Mouse (Mus musculus): Measurements from ENCODE around the gene Slc19a1. TPM values are rescaled to one million over a fixed set of nuclear protein-coding genes. Genes with fewer than 3 reads are reported as not detected.
A peak's percentile ranks its signal among the peaks of the same experiment; 100 is the strongest.

The Slc19a1 gene
- polyA plus RNA-seq, 1 experiment from 2014 or later = 29.4 TPM

GRCm38 (mm10) chr10:77070072-77070471 is 38.0 kb downstream of the Slc19a1 start:
- Histone ChIP-seq H3K36me3 (peaks cover 23% of the 10 kb centered on the region), H3K27ac (no peak overlapping the region), H3K9me3 (replicated peaks) (no peaks in the 10 kb centered on the region), H3K4me1 (replicated peaks) (peaks cover 28% of the 10 kb centered on the region), H3K4me3 (replicated peaks) (no peak overlapping the region), H3K9ac (no peak overlapping the region), H3K4me2 (no peak overlapping the region), H3K27me3 (no peaks in the 10 kb centered on the region)
- ATAC-seq (ENCODE audit: low read depth) (peak; percentile 32; the same call in 1 of the 2 replicates), DNase-seq (peak; percentile 60)
- 30% methylated on average over 4 of the region's 4 CpGs for WGBS (ENCODE audit: insufficient replicate concordance)

- Histone ChIP-seq H3K9me3 (replicated peaks) (no peaks in the 10 kb centered on the region), H3K27ac (no peak overlapping the region), H3K4me3 (replicated peaks) (no peak overlapping the region), H3K4me1 (replicated peaks) (peaks cover 4% of the 10 kb centered on the region; the same call in 1 of the 2 replicates), H3K9ac (no peak overlapping the region), H3K27me3 (no peaks in the 10 kb centered on the region), H3K4me2 (no peak overlapping the region), H3K36me3 (peaks cover 17% of the 10 kb centered on the region)
- DNase-seq (no peak), ATAC-seq (ENCODE audit: low read depth) (no peak)
- WGBS (ENCODE audit: insufficient replicate concordance) = 66% methylated on average over 4 of the region's 4 CpGs
Observed at GRCm38 (mm10) chr10:77074276-77074974, 42.4 kb downstream of the Slc19a1 start.

- Histone ChIP-seq H3K4me1 (replicated peaks) (0 out of 2 replicates have a peak, but pooled peaks cover 2% of the 10 kb centered on the region), H3K9me3 (replicated peaks) (no peaks in the 10 kb centered on the region), H3K4me3 (replicated peaks) (no peak overlapping the region), H3K4me2 (no peak overlapping the region), H3K9ac (no peak overlapping the region), H3K27me3 (no peaks in the 10 kb centered on the region), H3K36me3 (peaks cover 18% of the 10 kb centered on the region), H3K27ac (no peak overlapping the region)
- ATAC-seq (ENCODE audit: low read depth) (no peak), DNase-seq (no peak)
- 87% methylated on average over 4 of the region's 4 CpGs for WGBS (ENCODE audit: insufficient replicate concordance)
Observed at GRCm38 (mm10) chr10:77078456-77078855, 46.4 kb downstream of the Slc19a1 start.

GRCm38 (mm10) chr10:77078961-77079360 is 46.9 kb downstream of the Slc19a1 start:
- Histone ChIP-seq H3K27ac (no peak overlapping the region), H3K9ac (no peak overlapping the region), H3K36me3 (peaks cover 17% of the 10 kb centered on the region), H3K4me1 (replicated peaks) (0 out of 2 replicates have a peak, but pooled peaks cover 2% of the 10 kb centered on the region), H3K4me2 (no peak overlapping the region), H3K4me3 (replicated peaks) (no peak overlapping the region), H3K9me3 (replicated peaks) (no peaks in the 10 kb centered on the region), H3K27me3 (no peaks in the 10 kb centered on the region)
- ATAC-seq (ENCODE audit: low read depth) = no peak
- 66% methylated on average over 8 of the region's 8 CpGs for WGBS (ENCODE audit: insufficient replicate concordance)
- no peak for DNase-seq

- Histone ChIP-seq H3K27ac (no peak overlapping the region), H3K27me3 (no peaks in the 10 kb centered on the region), H3K36me3 (peaks cover 37% of the 10 kb centered on the region), H3K4me3 (replicated peaks) (no peak overlapping the region), H3K4me1 (replicated peaks) (0 out of 2 replicates have a peak, but pooled peaks cover 2% of the 10 kb centered on the region), H3K9me3 (replicated peaks) (no peaks in the 10 kb centered on the region), H3K9ac (no peak overlapping the region), H3K4me2 (no peak overlapping the region)
- no peak for ATAC-seq (ENCODE audit: low read depth)
- peak; percentile 45 for DNase-seq
- 19% methylated on average over 3 of the region's 3 CpGs for WGBS (ENCODE audit: insufficient replicate concordance)
Observed at GRCm38 (mm10) chr10:77082453-77082852, 50.4 kb downstream of the Slc19a1 start.

GRCm38 (mm10) chr10:77082921-77083320 is 50.9 kb downstream of the Slc19a1 start:
- H3K4me1 ChIP-seq (replicated peaks) = 0 out of 2 replicates have a peak, but pooled peaks cover 2% of the 10 kb centered on the region
- H3K4me3 ChIP-seq (replicated peaks) = no peak overlapping the region
- H3K36me3 ChIP-seq = peaks cover 40% of the 10 kb centered on the region
- no peaks in the 10 kb centered on the region for H3K27me3 ChIP-seq
- no peak overlapping the region for H3K9ac ChIP-seq
- no peaks in the 10 kb centered on the region for H3K9me3 ChIP-seq (replicated peaks)
- 69% methylated on average over 5 of the region's 5 CpGs for WGBS (ENCODE audit: insufficient replicate concordance)
- DNase-seq (no peak), ATAC-seq (ENCODE audit: low read depth) (no peak)
- no peak overlapping the region for H3K4me2 ChIP-seq
- no peak overlapping the region for H3K27ac ChIP-seq

- Histone ChIP-seq H3K9ac (no peak overlapping the region), H3K27ac (no peak overlapping the region), H3K4me2 (no peak overlapping the region), H3K9me3 (replicated peaks) (no peaks in the 10 kb centered on the region), H3K4me3 (replicated peaks) (no peak overlapping the region), H3K4me1 (replicated peaks) (peaks cover 8% of the 10 kb centered on the region), H3K36me3 (peaks cover 37% of the 10 kb centered on the region), H3K27me3 (no peaks in the 10 kb centered on the region)
- 53% methylated on average over 1 of the region's 1 CpGs for WGBS (ENCODE audit: insufficient replicate concordance)
- ATAC-seq (ENCODE audit: low read depth) = no peak
- no peak for DNase-seq
Observed at GRCm38 (mm10) chr10:77084568-77084967, 52.5 kb downstream of the Slc19a1 start.

GRCm38 (mm10) chr10:77089336-77089735 is 57.3 kb downstream of the Slc19a1 start:
- peaks cover 3% of the 10 kb centered on the region; the same call in 1 of the 2 replicates for H3K9me3 ChIP-seq (replicated peaks)
- H3K27ac ChIP-seq = peak overlapping the region; percentile 79
- H3K9ac ChIP-seq = no peak overlapping the region
- no peak for ATAC-seq (ENCODE audit: low read depth)
- no peak for DNase-seq
- H3K4me3 ChIP-seq (replicated peaks) = no peak overlapping the region
- 53% methylated on average over 8 of the region's 8 CpGs for WGBS (ENCODE audit: insufficient replicate concordance)
- peaks cover 33% of the 10 kb centered on the region for H3K36me3 ChIP-seq
- H3K4me1 ChIP-seq (replicated peaks) = peaks cover 33% of the 10 kb centered on the region
- H3K4me2 ChIP-seq = no peak overlapping the region
- H3K27me3 ChIP-seq = no peaks in the 10 kb centered on the region

- Histone ChIP-seq H3K36me3 (peaks cover 33% of the 10 kb centered on the region), H3K27me3 (no peaks in the 10 kb centered on the region), H3K4me2 (no peak overlapping the region), H3K27ac (peak overlapping the region; percentile 79), H3K9ac (no peak overlapping the region), H3K4me3 (replicated peaks) (no peak overlapping the region), H3K9me3 (replicated peaks) (peaks cover 3% of the 10 kb centered on the region; the same call in 1 of the 2 replicates), H3K4me1 (replicated peaks) (peaks cover 36% of the 10 kb centered on the region)
- ATAC-seq (ENCODE audit: low read depth) = 0 out of 2 replicates have a peak, but pooled peaks have one; percentile 33
- DNase-seq = no peak
- 34% methylated on average over 5 of the region's 5 CpGs for WGBS (ENCODE audit: insufficient replicate concordance)
Observed at GRCm38 (mm10) chr10:77090063-77090462, 58.0 kb downstream of the Slc19a1 start.

GRCm38 (mm10) chr10:77091538-77092097 is 59.6 kb downstream of the Slc19a1 start:
- peaks cover 40% of the 10 kb centered on the region for H3K4me1 ChIP-seq (replicated peaks)
- H3K4me3 ChIP-seq (replicated peaks) = no peak overlapping the region
- H3K36me3 ChIP-seq = peaks cover 26% of the 10 kb centered on the region
- H3K27me3 ChIP-seq = no peaks in the 10 kb centered on the region
- no peak for DNase-seq
- H3K9me3 ChIP-seq (replicated peaks) = peaks cover 3% of the 10 kb centered on the region; the same call in 1 of the 2 replicates
- 38% methylated on average over 4 of the region's 4 CpGs for WGBS (ENCODE audit: insufficient replicate concordance)
- no peak overlapping the region for H3K9ac ChIP-seq
- peak; percentile 81 for ATAC-seq (ENCODE audit: low read depth)
- H3K27ac ChIP-seq = peak overlapping the region; percentile 79
- no peak overlapping the region for H3K4me2 ChIP-seq

- H3K4me2 ChIP-seq = no peak overlapping the region
- H3K36me3 ChIP-seq = peaks cover 14% of the 10 kb centered on the region
- ATAC-seq (ENCODE audit: low read depth) = no peak
- H3K9ac ChIP-seq = no peak overlapping the region
- H3K27ac ChIP-seq = no peak overlapping the region
- H3K4me3 ChIP-seq (replicated peaks) = no peak overlapping the region
- DNase-seq = no peak
- peaks cover 3% of the 10 kb centered on the region; the same call in 1 of the 2 replicates for H3K9me3 ChIP-seq (replicated peaks)
- H3K4me1 ChIP-seq (replicated peaks) = peaks cover 53% of the 10 kb centered on the region
- H3K27me3 ChIP-seq = no peaks in the 10 kb centered on the region
Observed at GRCm38 (mm10) chr10:77093817-77094216, 61.8 kb downstream of the Slc19a1 start.

Measured in liver, embryonic 13.5 days (tissue).